Mouse (Mus musculus): ENCODE measurements around the gene Itpr1. TPM values are rescaled to one million over a fixed set of nuclear protein-coding genes. Genes with fewer than 3 reads are reported as not detected.

Gene Itpr1
- polyA plus RNA-seq, 1 experiment from 2014 or later: 16.6 TPM

Small RNA genes lying within 50 kb of the gene (microRNA-seq; reads per million reads assigned to microRNA genes)
- not detected for gene Mir7661

Other genes starting within 250 kb of the Itpr1 start
- 4.1 and 5.1 TPM in 2 replicates for gene Setmar, start 148.1 kb upstream of the Itpr1 start, polyA plus RNA-seq (2014; fragmentation: Nextera tagmentation; extraction: Ambion mirVana)
- 23.0 and 23.8 TPM in 2 replicates for gene Sumf1, start 27.5 kb upstream of the Itpr1 start, polyA plus RNA-seq (2014; fragmentation: Nextera tagmentation; extraction: Ambion mirVana)

All from heart, embryonic 14.5 days (tissue).